Mouse (Mus musculus) cerebellum, postnatal 36 days (tissue): Measurements from ENCODE around the gene Ces3a.
"Not testable (repeated sequence)": the region's sequence is repeated elsewhere in the genome, so short reads cannot be mapped to it uniquely, and the experiment has no call there.

Experiments
- DNase-seq, 2 experiments: peaks; one replicate each; pipeline ENCODE4 v3.0.0; 2021 to 2022; ENCODE audit warnings: mixed read lengths in 2 of 2

Gene Ces3a

GRCm38 (mm10) chr8:105048371-105048854 is at the start of gene Ces3a:
Ces3a (plus strand) TSS chr8:105048601.
- DNase-seq: no peak

GRCm38 (mm10) chr8:104999183-104999582 is 49.2 kb upstream of the Ces3a start:
- no peak for DNase-seq

- no peak for DNase-seq
Observed at GRCm38 (mm10) chr8:105000586-105000985, 47.8 kb upstream of the Ces3a start, which contains the start of gene Ces2h. Ces2h (plus strand) TSS chr8:105000853.

GRCm38 (mm10) chr8:105010000-105010399 is 38.4 kb upstream of the Ces3a start:
- DNase-seq: no peak

GRCm38 (mm10) chr8:105011136-105011535 is 37.3 kb upstream of the Ces3a start:
- no peak for DNase-seq

GRCm38 (mm10) chr8:105014391-105014790 is 34.0 kb upstream of the Ces3a start:
- no peak for DNase-seq

- no peak for DNase-seq
Observed at GRCm38 (mm10) chr8:105021954-105022353, 26.4 kb upstream of the Ces3a start.

- peak; percentile 44 to 53 for DNase-seq
Observed at GRCm38 (mm10) chr8:105023087-105023486, 25.3 kb upstream of the Ces3a start.

GRCm38 (mm10) chr8:105025050-105025449 is 23.4 kb upstream of the Ces3a start:
- no peak for DNase-seq

- DNase-seq: no peak
Observed at GRCm38 (mm10) chr8:105043510-105043909, 4.9 kb upstream of the Ces3a start.

GRCm38 (mm10) chr8:105045824-105046401 is 2.5 kb upstream of the Ces3a start:
- DNase-seq: no peak

GRCm38 (mm10) chr8:105056211-105056610 is 7.8 kb downstream of the Ces3a start:
- DNase-seq: no peak

- no peak for DNase-seq
Observed at GRCm38 (mm10) chr8:105060056-105060455, 11.7 kb downstream of the Ces3a start.

GRCm38 (mm10) chr8:105066761-105067160 is 18.4 kb downstream of the Ces3a start:
- DNase-seq: peak; percentile 3 to 11

GRCm38 (mm10) chr8:105067905-105068304 is 19.5 kb downstream of the Ces3a start:
- not testable (repeated sequence) for DNase-seq

GRCm38 (mm10) chr8:105068971-105069370 is 20.6 kb downstream of the Ces3a start:
- DNase-seq: no peak

GRCm38 (mm10) chr8:105076601-105077000 is 28.2 kb downstream of the Ces3a start:
- DNase-seq: no peak

- no peak for DNase-seq
Observed at GRCm38 (mm10) chr8:105077071-105077470, 28.7 kb downstream of the Ces3a start.

GRCm38 (mm10) chr8:105078591-105078990 is 30.2 kb downstream of the Ces3a start:
- DNase-seq: no peak

GRCm38 (mm10) chr8:105080814-105081336 is 32.5 kb downstream of the Ces3a start:
- DNase-seq: no peak

- no peak for DNase-seq
Observed at GRCm38 (mm10) chr8:105083449-105084050, 35.1 kb downstream of the Ces3a start, which contains the start of gene Ces3b. Ces3b (plus strand) TSS chr8:105083753.

- not testable (repeated sequence) for DNase-seq
Observed at GRCm38 (mm10) chr8:105088166-105088565, 39.8 kb downstream of the Ces3a start.

GRCm38 (mm10) chr8:105088581-105088980 is 40.2 kb downstream of the Ces3a start:
- no peak for DNase-seq

GRCm38 (mm10) chr8:105093992-105094391 is 45.6 kb downstream of the Ces3a start:
- no peak for DNase-seq
